Mouse (Mus musculus): ENCODE results near the gene Ranbp6.

Ranbp6 gene

GRCm38 (mm10) chr19:29812581-29813460 is at the start of gene Ranbp6:
Gene Ranbp6 (minus strand): TSS chr19:29812974.
- in situ Hi-C loops (cut with MboI), result no loop called here

DNA sequence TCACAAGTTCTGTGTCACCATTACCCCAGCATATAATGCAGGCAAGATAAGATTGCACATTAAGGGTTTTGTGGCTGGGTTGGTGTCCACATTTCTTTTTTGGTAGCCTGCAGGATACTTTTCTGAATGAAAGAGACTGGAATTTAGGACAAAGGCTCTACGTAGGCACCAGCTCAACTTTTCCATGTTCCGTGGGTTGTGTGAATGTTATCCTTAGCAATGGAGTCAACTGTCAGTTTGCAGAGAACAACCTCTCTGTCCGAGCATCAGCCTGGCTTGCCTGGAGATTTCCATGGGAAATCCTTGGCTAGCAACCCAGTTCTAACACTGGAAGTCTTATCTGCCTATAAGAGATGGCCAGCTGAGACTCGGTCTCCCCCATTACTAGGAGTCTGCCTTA is 48.0 kb upstream of the Ranbp6 start:
- in situ Hi-C loops (cut with MboI), result no loop called here

GRCm38 (mm10) chr19:29857267-29857666 is 44.5 kb upstream of the Ranbp6 start:
- in situ Hi-C loops (cut with MboI), result no loop called here

DNA sequence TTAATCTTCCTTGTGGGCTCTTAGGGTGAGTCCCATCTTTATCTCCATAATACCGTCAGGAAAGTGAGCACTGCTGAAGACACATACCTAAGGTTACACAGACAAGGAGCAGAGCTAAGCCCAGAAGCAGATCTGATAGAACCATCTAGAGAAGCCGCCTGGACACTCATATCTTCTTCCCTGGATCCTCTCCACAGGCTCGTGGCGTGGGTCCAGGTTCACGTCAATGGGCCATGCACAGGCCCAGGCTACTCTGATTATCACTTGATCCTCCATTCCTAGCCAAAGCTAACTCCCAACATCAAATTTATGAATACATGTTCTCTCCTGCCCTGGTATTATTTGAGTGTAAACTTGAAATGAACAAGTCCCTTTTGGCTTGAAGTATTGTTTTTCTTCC is 40.9 kb upstream of the Ranbp6 start:
- in situ Hi-C loops (cut with MboI), result no loop called here

- in situ Hi-C loops (cut with MboI), result no loop called here
Measured at GRCm38 (mm10) chr19:29851036-29851690, 38.4 kb upstream of the Ranbp6 start.

- in situ Hi-C loops (cut with MboI), result no loop called here
Measured at GRCm38 (mm10) chr19:29849924-29850551, 37.3 kb upstream of the Ranbp6 start.

DNA sequence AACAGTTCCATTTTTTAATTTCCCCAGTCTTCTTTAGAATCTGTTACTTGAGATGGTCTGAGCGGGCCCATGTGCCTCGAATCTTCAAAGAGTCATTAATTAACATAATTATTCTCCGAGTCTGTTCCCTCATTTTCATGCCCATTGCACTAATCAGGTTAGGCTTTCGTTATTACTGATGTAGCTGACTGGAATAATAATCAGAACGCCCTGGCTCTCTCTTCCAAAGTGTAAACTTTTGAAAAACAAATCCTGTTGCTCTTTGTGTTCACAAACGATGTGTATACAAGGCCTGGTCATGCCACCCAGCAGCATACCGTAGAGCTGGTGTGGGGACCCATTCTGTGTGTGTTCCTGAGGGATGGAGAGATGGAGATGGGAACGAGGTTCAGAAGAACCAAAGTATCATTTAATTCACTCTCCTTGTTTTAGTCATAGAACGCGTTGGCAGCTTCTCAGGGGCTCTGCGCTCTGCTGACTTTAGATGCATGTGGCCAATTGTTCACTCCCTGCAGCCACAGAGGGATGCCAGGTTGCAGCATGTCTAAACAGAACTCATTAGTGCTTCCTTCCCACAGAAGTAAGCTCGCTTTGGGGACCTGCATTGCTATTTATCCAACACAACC is 31.4 kb upstream of the Ranbp6 start:
- in situ Hi-C loops (cut with MboI), result no loop called here

DNA sequence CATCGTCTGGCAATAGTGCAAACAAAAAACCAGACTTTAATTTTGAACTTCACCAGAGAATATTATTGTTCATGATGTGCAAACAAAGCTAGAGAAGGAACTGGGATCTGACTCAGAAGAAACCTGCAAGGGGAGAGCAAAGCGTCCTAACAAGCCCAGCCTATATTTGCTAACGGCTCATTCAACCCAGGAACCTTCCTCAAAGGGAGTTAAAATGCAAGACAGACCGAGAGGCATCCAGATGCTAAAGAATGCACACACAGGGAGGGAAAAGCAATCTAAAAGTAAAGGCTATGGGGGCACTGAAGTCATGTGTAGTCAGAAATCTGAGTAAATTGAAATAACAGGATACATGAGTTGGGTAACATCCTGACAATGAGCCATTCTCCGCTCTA is 30.9 kb upstream of the Ranbp6 start:
- in situ Hi-C loops (cut with MboI), result no loop called here

DNA sequence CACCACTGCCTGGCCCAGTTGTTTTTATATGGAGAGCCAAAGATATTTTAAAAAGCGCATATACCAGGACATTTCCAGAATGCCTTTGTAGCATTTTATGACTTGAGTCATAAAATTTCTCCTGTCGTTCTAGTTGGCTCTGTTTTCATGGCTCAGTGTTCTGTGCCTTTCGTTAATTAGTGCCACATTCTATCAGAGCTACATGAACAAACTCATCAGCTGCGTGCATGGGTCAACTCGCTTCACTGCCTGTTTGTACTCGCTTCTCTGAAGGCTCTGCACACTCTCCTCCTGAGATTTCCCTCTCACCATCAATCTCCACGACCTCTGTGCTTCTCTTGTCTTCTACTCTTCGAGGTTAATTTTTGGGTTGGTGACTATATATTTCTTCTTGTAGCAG is 30.2 kb upstream of the Ranbp6 start:
- in situ Hi-C loops (cut with MboI), result no loop called here

DNA sequence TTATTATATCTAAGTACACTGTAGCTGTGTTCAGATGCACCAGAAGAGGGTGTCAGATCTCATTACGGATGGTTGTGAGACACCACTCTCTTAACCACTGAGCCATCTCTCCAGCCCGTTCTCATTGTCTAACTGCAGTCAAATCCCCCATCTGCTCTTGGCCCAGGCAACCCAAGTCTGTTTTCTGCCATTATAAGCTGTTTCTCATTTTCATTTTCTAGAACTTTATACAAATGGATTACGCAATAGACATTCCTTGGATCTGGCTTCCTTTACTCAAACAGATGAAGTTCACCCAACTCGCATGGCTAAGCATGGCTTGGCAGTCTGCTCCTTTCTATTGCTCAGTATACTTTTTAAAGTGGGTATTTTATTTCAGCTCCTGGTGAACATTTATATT is 27.9 kb upstream of the Ranbp6 start:
- in situ Hi-C loops (cut with MboI), result no loop called here

GRCm38 (mm10) chr19:29838636-29839135 is 25.9 kb upstream of the Ranbp6 start:
- in situ Hi-C loops (cut with MboI), result no loop called here

- in situ Hi-C loops (cut with MboI), result no loop called here
Measured at GRCm38 (mm10) chr19:29838171-29838570, 25.4 kb upstream of the Ranbp6 start.

- in situ Hi-C loops (cut with MboI), result no loop called here
Measured at GRCm38 (mm10) chr19:29835364-29836034, 22.7 kb upstream of the Ranbp6 start.

- in situ Hi-C loops (cut with MboI), result no loop called here
Measured at GRCm38 (mm10) chr19:29830911-29831310, 18.1 kb upstream of the Ranbp6 start.

GRCm38 (mm10) chr19:29828558-29828957 is 15.8 kb upstream of the Ranbp6 start:
- in situ Hi-C loops (cut with MboI), result no loop called here

GRCm38 (mm10) chr19:29826686-29827085 is 13.9 kb upstream of the Ranbp6 start:
- in situ Hi-C loops (cut with MboI), result no loop called here

- in situ Hi-C loops (cut with MboI), result no loop called here
Measured at GRCm38 (mm10) chr19:29825003-29825402, 12.2 kb upstream of the Ranbp6 start.

DNA sequence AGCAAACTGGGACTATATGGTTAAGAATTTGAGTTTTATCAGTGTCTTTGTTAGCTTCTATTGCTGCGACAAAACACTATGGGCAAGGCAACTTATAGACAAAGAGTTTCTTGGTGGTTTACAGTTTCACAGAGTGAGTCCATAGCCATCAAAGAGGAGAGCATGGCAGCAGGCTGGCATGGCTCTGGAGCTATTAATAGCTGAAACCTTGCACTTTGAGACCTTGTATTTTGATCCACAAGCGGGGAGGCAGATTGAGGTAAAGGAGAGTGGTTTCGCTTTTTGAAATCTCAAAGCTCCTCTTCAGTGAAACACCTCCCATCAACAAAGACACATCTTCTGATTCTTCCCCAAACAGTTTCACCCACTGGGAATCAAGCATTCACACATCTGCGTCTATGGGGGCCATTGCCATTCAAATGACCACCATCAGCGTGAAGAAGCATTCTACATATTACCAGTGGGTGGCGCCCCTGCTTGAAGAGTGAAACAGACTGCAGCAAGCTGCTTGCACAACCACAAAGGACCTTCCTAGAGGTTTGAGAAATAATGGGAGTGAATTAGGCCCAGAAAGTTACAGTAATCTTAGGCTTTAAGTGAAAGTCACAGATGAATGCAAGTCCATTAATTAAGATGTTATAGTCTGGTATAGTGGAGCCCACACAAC is 11.4 kb upstream of the Ranbp6 start:
- in situ Hi-C loops (cut with MboI), result no loop called here

DNA sequence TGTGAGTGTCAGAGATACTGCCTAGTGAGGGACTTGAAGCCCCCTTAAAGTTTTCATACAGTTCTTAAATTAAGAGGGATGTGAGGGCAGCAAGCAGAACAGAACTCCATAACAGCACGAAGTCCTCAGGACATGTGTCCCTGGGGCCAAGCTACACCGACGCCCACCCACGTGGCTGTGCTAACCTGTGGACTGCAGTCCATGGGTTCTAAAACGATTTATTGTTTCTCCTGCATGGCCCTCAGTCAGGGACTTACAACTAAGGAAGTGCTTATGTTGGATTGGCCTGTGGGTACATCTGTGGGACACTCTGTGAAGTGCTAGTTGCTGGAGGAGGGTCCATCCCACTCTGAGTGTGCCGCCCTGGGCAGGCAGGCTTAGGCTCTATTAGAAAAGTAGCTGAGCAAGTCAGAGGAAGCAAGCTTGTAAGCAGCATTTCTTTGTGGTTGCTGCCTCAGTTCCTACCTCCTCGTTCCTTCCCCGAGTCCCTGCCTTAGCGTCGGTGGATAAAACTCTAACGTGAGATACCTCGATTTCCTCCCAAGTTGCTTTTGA is 10.8 kb upstream of the Ranbp6 start:
- in situ Hi-C loops (cut with MboI), result no loop called here

DNA sequence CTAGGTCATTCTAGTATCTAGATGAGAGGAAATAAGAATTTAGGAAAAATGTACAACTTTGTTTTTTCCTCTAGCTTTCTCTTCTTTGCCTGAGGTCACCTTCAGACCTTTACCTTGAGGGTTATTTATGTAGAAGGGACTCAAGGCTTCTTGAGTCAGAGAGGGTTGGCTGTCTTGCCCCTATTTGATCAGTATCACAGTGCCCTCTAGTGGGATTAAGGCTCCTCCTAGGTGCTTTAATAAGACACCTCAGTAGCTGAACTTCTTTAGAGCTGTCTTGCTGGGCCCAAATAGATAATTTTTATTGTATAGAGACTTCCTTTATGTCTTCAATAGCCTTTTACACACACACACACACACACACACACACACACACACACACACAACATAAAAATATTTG is 8.2 kb upstream of the Ranbp6 start:
- in situ Hi-C loops (cut with MboI), result no loop called here

DNA sequence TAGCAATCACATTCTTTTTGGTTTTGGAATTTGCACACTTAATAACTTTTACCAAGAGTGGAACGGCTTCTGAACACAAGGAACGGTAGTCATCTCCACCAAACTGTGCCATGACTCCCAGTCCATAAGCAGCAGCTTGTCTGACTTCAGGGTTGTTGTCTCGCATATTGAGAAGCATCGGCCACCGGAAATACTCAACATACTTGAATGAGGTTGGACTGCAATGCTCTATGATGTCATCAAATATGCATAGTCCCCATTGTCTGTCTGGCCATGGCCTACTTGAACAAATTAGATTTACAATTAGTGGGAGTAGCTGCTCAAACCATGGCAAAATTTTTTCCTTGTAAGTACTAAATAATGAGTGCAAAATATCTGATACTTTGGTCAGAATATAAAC is 2.8 kb downstream of the Ranbp6 start:
- in situ Hi-C loops (cut with MboI), result no loop called here

All from mature B cell (primary cell).